Mouse (Mus musculus): ENCODE data around the gene Slc46a2. TPM values are rescaled to one million over a fixed set of nuclear protein-coding genes. Genes with fewer than 3 reads are reported as not detected.

Slc46a2 gene
- polyA plus RNA-seq (2014; fragmentation: Illumina TruSeq; extraction: RNeasy Lipid Tissue Mini Kit (QIAGEN cat#74804); ENCODE audit: insufficient read depth, low read depth, low replicate concordance) = not detected

DNA sequence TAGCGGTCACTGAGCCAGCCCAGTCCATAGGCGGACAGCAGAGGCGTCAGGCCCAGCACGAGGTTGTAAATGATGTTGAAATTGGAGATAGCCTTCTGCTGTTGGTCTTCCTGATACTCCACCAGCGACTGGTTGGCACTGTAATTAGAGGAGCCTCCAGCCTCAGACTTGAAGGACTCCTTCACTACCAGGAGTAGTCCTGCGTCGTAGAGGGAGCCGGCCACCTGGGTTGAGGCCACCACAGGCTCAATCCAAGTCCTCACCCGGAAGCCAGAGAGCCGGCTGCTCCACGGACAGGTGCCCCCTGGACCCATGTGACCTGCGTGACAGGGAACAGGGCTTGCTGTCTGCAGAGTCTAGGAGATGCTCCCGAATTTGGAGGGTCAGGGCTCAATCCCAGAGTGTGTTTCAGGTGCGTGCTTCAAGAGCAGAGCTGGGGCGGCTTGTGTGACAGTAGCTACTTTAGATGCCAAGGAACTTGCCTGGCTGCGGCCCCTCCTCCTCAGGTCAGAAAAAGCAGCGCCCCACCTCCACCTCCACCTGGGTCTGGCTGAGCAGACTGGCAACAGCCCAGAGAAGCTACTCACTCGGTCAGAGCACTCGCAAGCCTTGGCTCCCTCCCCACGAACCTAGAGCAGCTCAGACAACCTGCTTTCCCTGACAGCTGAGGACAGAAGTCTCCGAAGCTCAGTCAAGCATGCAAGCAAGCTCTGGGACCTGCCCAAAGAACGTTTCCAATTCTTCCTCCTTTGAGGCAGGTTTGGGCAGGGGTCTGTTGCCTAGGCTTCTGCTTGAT, at the start of gene Slc46a2:
TSS of gene Slc46a2 (minus strand) at position 449 of the 796 bp plus-strand sequence.

DNA sequence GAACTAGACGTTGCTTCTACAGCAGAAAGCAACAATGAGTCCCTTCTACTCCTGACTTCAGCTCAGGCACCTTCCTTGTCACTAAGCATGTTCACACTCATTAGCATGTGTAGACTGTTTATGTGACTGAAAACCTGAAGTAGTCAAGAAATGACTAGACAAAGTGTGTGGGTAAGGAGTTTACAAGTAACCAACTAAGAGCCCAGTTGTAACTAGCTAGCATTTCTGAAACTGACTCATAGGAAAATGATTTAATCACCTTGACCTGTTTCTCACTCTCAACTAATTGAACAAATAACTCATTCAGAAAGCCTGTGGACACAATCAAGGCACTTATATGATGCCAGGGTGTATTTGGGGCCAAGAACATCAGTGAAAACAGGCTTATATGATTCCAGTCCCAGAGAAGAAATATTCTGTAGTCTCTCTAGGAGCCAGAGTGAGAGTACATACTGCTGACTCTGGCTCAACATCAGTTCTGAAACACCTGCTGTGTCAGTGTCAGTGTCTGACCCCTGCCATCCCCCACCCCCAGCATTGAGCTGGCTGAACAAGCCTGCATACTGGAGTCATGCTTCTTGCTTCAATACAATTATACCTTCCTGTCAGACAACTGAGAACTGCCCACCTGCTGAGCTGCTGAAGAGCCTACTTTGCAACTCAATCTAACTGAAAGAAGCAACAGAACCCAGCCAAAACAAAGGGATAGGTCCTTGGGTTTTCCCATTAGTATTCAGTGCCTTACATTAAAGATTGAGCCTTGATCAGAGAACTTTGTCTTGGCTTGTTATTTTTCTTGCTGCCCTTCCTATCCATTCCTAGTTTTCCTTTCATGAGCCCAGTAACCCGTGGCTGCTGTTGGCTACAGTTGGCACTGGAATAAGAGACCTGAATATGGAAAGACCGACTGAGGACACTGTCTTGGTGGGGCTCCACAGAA, 48.8 kb upstream of the Slc46a2 start, which contains the start of gene Mup6:
TSS of gene Mup6 (plus strand) at position 890 of the 940 bp plus-strand sequence.

DNA sequence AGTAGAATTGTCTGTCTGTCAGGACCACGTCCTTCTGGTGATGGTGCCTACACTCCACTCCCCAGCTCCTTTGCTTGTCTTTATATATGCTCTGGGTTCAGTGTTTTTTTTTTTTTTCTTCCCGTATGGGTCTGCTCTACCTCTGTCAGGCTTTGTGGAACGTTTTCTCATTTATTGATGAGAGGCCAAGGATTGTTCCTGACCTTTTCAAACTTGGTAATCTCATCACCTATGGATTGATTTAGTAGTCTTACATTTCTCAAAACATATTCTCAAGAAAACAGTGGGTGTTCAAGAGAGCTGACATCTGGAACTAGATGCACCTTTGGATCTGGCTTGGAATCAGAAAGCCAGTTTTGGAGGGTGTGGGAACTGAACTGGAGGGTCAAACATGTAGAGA, 45.8 kb upstream of the Slc46a2 start, which contains the start of gene Mup4:
TSS of gene Mup4 (minus strand) at position 101 of the 400 bp plus-strand sequence.

Other genes starting within 250 kb of the Slc46a2 start
- 10.3 TPM for gene Inip, start 113.5 kb downstream of the Slc46a2 start, polyA plus RNA-seq (2014; fragmentation: Illumina TruSeq; extraction: RNeasy Lipid Tissue Mini Kit (QIAGEN cat#74804); ENCODE audit: insufficient read depth, low read depth, low replicate concordance)
- 4.8 TPM for gene Snx30, start 109.2 kb downstream of the Slc46a2 start, polyA plus RNA-seq (2014; fragmentation: Illumina TruSeq; extraction: RNeasy Lipid Tissue Mini Kit (QIAGEN cat#74804); ENCODE audit: insufficient read depth, low read depth, low replicate concordance)
- gene Mup4, start 45.7 kb upstream of the Slc46a2 start, polyA plus RNA-seq (2014; fragmentation: Illumina TruSeq; extraction: RNeasy Lipid Tissue Mini Kit (QIAGEN cat#74804); ENCODE audit: insufficient read depth, low read depth, low replicate concordance) = not detected
- gene Mup6, start 49.2 kb upstream of the Slc46a2 start, polyA plus RNA-seq (2014; fragmentation: Illumina TruSeq; extraction: RNeasy Lipid Tissue Mini Kit (QIAGEN cat#74804); ENCODE audit: insufficient read depth, low read depth, low replicate concordance) = not detected
- not detected for gene Mup7, start 155.4 kb upstream of the Slc46a2 start, polyA plus RNA-seq (2014; fragmentation: Illumina TruSeq; extraction: RNeasy Lipid Tissue Mini Kit (QIAGEN cat#74804); ENCODE audit: insufficient read depth, low read depth, low replicate concordance)
- gene Mup2, start 239.2 kb upstream of the Slc46a2 start, polyA plus RNA-seq (2014; fragmentation: Illumina TruSeq; extraction: RNeasy Lipid Tissue Mini Kit (QIAGEN cat#74804); ENCODE audit: insufficient read depth, low read depth, low replicate concordance) = not detected

Measured in lung, adult 10 weeks (tissue).